Comparison of ENCODE assay signal across 9 mouse cellular contexts in genomic region chr4:140592217-140592759, GRCm38 (mm10).
DNase-seq lines count a peak whose midpoint lies in the region; ATAC-seq lines count a peak whose summit lies in the region.
"Had no signal": no experiment of that assay in that cellular context is flagged by ENCODE, and none has a peak within 500 bp of the region (broad histone marks: within the 10 kb centered on the region; RNA-seq: fewer than 3 reads in every experiment).

No protein-coding gene starts in this region.

- H3K36me3 ChIP-seq in hindbrain, embryonic 13.5 days = peaks cover 67% of the 10 kb centered on the region

- H3K9me3 ChIP-seq in hindbrain, embryonic 13.5 days = peaks cover 8% of the 10 kb centered on the region

- peak; percentile 54; the same call in 1 of the 2 replicates for ATAC-seq in hindbrain, embryonic 13.5 days (ENCODE audit: low FRiP score)
- peak; percentile 68 for ATAC-seq in megakaryocyte, adult 5-6 weeks (ENCODE audit: poor library complexity, severe bottlenecking)

- peak; percentile 61 for DNase-seq in MEL-GATA-1-ER (ENCODE audit: extremely low read depth, low read depth)
- peak; percentile 76 for DNase-seq in cerebellum, adult 11 months
- peak; percentile 71 for DNase-seq in forelimb bud, embryonic 11.5 days (ENCODE audit: low read depth, low spot score)
- peak; percentile 92 for DNase-seq in layer of hippocampus, postnatal 10 days (ENCODE audit: low spot score in 2 of 2)
- peak; percentile 69 for DNase-seq in right cerebral cortex, postnatal 25 days
- peak; percentile 75 to 92 for DNase-seq in urinary bladder, postnatal 4 days (ENCODE audit: low spot score in 2 of 2)

- H3K4me2 ChIP-seq in hindbrain, embryonic 13.5 days = no peak overlapping the region
- H3K4me2 ChIP-seq: limb, embryonic 15.5 days had no signal

- H3K4me1 ChIP-seq in hindbrain, embryonic 13.5 days (replicated peaks) = peaks cover 18% of the 10 kb centered on the region
- H3K4me1 ChIP-seq: limb, embryonic 15.5 days had no signal

- H3K9ac ChIP-seq in hindbrain, embryonic 13.5 days = no peak overlapping the region
- H3K9ac ChIP-seq: limb, embryonic 15.5 days had no signal

- H3K27me3 ChIP-seq in hindbrain, embryonic 13.5 days = no peaks in the 10 kb centered on the region
- H3K27me3 ChIP-seq: limb, embryonic 15.5 days had no signal

- H3K4me3 ChIP-seq in hindbrain, embryonic 13.5 days = no peak overlapping the region
- H3K4me3 ChIP-seq: limb, embryonic 15.5 days had no signal

- H3K27ac ChIP-seq in hindbrain, embryonic 13.5 days = no peak overlapping the region; the same call in 1 of the 2 replicates
- H3K27ac ChIP-seq: limb, embryonic 15.5 days had no signal

- 23% methylated on average over 11 of the region's 11 CpGs for WGBS in hindbrain, embryonic 13.5 days
